Mouse (Mus musculus) neural tube, embryonic 12.5 days (tissue): ENCODE measurements around the gene Csf2. TPM values are rescaled to one million over a fixed set of nuclear protein-coding genes. Genes with fewer than 3 reads are reported as not detected.
"Not testable (repeated sequence)": the region's sequence is repeated elsewhere in the genome, so short reads cannot be mapped to it uniquely, and the experiment has no call there.

Experiments
- ATAC-seq: fragments of 200-750 bp; cut with Nextera tagmentation; 2 replicates; pipeline ENCODE4 v1.8.0; 2017; ENCODE audit warnings: low read depth, mild to moderate bottlenecking, moderate TSS enrichment, moderate library complexity; ENCODE audit not compliant: low FRiP score
- H3K27ac ChIP-seq: fragments of 300-500 bp; sonication (generic); 2 replicates; pipeline ENCODE4 v1.5.1; 2016
- H3K27me3 ChIP-seq: fragments of 300-500 bp; sonication (generic); replicated peaks from 2 replicates; pipeline ENCODE4 v1.6.1; 2016; ENCODE audit warnings: mild to moderate bottlenecking
- H3K36me3 ChIP-seq: fragments of 300-500 bp; sonication (generic); 2 replicates; pipeline ENCODE4 v1.6.1; 2016; ENCODE audit warnings: mild to moderate bottlenecking
- H3K4me1 ChIP-seq: fragments of 300-500 bp; sonication (generic); 2 replicates; pipeline ENCODE4 v1.6.1; 2016
- H3K4me2 ChIP-seq: fragments of 300-500 bp; sonication (generic); replicated peaks from 2 replicates; pipeline ENCODE4 v1.6.1; 2016; ENCODE audit warnings: mild to moderate bottlenecking
- H3K4me3 ChIP-seq: fragments of 300-500 bp; sonication (generic); 2 replicates; pipeline ENCODE4 v1.5.1; 2016
- H3K9ac ChIP-seq: fragments of 300-500 bp; sonication (generic); 2 replicates; pipeline ENCODE4 v1.6.1; 2016; ENCODE audit warnings: mild to moderate bottlenecking
- H3K9me3 ChIP-seq: fragments of 300-500 bp; sonication (generic); 2 replicates; pipeline ENCODE4 v1.6.1; 2016; ENCODE audit warnings: mild to moderate bottlenecking
- WGBS: fragments of 180-500 bp; shearing (Covaris S2); methylation state at CpG from one replicate; pipeline ENCODE4 v1.1.7; 2016; 5-methylcytosine and 5-hydroxymethylcytosine counted together
- polyA plus RNA-seq: library from polyadenylated mRNA; unstranded; fragments of >200 nt; fragmentation: Nextera tagmentation; extraction: Ambion mirVana; gene quantifications from 2 replicates; pipeline ENCODE4 v1.2.1, GENCODE M21; 2016

The Csf2 gene
- polyA plus RNA-seq, result not detected in 2 replicates

- H3K9ac ChIP-seq, result no peak within 1 kb of the TSS
- ATAC-seq, result no peak
- H3K9me3 ChIP-seq, result no peaks in the 10 kb centered on the region
- no peak within 1 kb of the TSS for H3K4me3 ChIP-seq
- H3K36me3 ChIP-seq, result no peaks in the 10 kb centered on the region
- H3K4me2 ChIP-seq, result no peak within 1 kb of the TSS
- no peaks in the 10 kb centered on the region for H3K4me1 ChIP-seq
- H3K27me3 ChIP-seq, result no peaks in the 10 kb centered on the region
- no peak within 1 kb of the TSS for H3K27ac ChIP-seq
- 75% methylated on average over 11 of the region's 11 CpGs for WGBS
Measured at GRCm38 (mm10) chr11:54248940-54249717, at the start of gene Csf2. Gene Csf2, minus strand, starts transcription at chr11:54249667.

- Histone ChIP-seq H3K4me3 (no peak overlapping the region), H3K9me3 (no peaks in the 10 kb centered on the region), H3K27ac (no peak overlapping the region), H3K9ac (no peak overlapping the region), H3K4me1 (peaks cover 8% of the 10 kb centered on the region; the same call in 1 of the 2 replicates), H3K27me3 (no peaks in the 10 kb centered on the region), H3K4me2 (no peak overlapping the region), H3K36me3 (no peaks in the 10 kb centered on the region)
- ATAC-seq, result no peak
Measured at GRCm38 (mm10) chr11:54298777-54299176, 49.3 kb upstream of the Csf2 start.

GRCm38 (mm10) chr11:54297471-54297870 is 48.0 kb upstream of the Csf2 start:
- not testable (repeated sequence) for H3K9ac ChIP-seq, H3K36me3 ChIP-seq, H3K4me3 ChIP-seq, ATAC-seq, H3K27ac ChIP-seq, H3K4me2 ChIP-seq, H3K9me3 ChIP-seq, H3K4me1 ChIP-seq, H3K27me3 ChIP-seq
- 76% methylated on average over 2 of the region's 2 CpGs for WGBS

GRCm38 (mm10) chr11:54296734-54297133 is 47.3 kb upstream of the Csf2 start:
- Histone ChIP-seq H3K9me3 (no peaks in the 10 kb centered on the region), H3K4me1 (no peaks in the 10 kb centered on the region), H3K27ac (no peak overlapping the region), H3K4me3 (no peak overlapping the region), H3K36me3 (no peaks in the 10 kb centered on the region), H3K27me3 (no peaks in the 10 kb centered on the region), H3K4me2 (no peak overlapping the region), H3K9ac (no peak overlapping the region)
- no peak for ATAC-seq
- 92% methylated on average over 1 of the region's 1 CpGs for WGBS

GRCm38 (mm10) chr11:54295971-54296370 is 46.5 kb upstream of the Csf2 start:
- H3K27ac ChIP-seq, result no peak overlapping the region
- no peaks in the 10 kb centered on the region for H3K27me3 ChIP-seq
- 86% methylated on average over 4 of the region's 4 CpGs for WGBS
- H3K4me1 ChIP-seq, result no peaks in the 10 kb centered on the region
- no peak overlapping the region for H3K9ac ChIP-seq
- no peaks in the 10 kb centered on the region for H3K36me3 ChIP-seq
- no peak overlapping the region for H3K4me3 ChIP-seq
- no peaks in the 10 kb centered on the region for H3K9me3 ChIP-seq
- H3K4me2 ChIP-seq, result no peak overlapping the region
- no peak for ATAC-seq

- Histone ChIP-seq H3K27ac (no peak overlapping the region), H3K27me3 (no peaks in the 10 kb centered on the region), H3K9ac (no peak overlapping the region), H3K4me2 (no peak overlapping the region), H3K36me3 (no peaks in the 10 kb centered on the region), H3K4me1 (no peaks in the 10 kb centered on the region), H3K4me3 (no peak overlapping the region), H3K9me3 (no peaks in the 10 kb centered on the region)
- ATAC-seq, result no peak
- 71% methylated on average over 12 of the region's 12 CpGs for WGBS
Measured at GRCm38 (mm10) chr11:54293980-54294807, 44.7 kb upstream of the Csf2 start.

- Histone ChIP-seq H3K9me3 (no peaks in the 10 kb centered on the region), H3K4me3 (no peak overlapping the region), H3K27me3 (no peaks in the 10 kb centered on the region), H3K27ac (no peak overlapping the region), H3K9ac (no peak overlapping the region), H3K4me2 (no peak overlapping the region), H3K4me1 (no peaks in the 10 kb centered on the region), H3K36me3 (no peaks in the 10 kb centered on the region)
- ATAC-seq, result no peak
- 90% methylated on average over 2 of the region's 2 CpGs for WGBS
Measured at GRCm38 (mm10) chr11:54292163-54292562, 42.7 kb upstream of the Csf2 start.

- WGBS, result 86% methylated on average over 8 of the region's 8 CpGs
- no peaks in the 10 kb centered on the region for H3K4me1 ChIP-seq
- H3K9ac ChIP-seq, result no peak overlapping the region
Measured at GRCm38 (mm10) chr11:54287821-54288453, 38.5 kb upstream of the Csf2 start.

GRCm38 (mm10) chr11:54271437-54271949 is 22.0 kb upstream of the Csf2 start:
- 78% methylated on average over 5 of the region's 5 CpGs for WGBS
- H3K36me3 ChIP-seq, result no peaks in the 10 kb centered on the region
- no peaks in the 10 kb centered on the region for H3K27me3 ChIP-seq
- H3K9me3 ChIP-seq, result no peaks in the 10 kb centered on the region
- ATAC-seq, result no peak
- no peak overlapping the region for H3K4me2 ChIP-seq
- no peak overlapping the region for H3K27ac ChIP-seq
- no peak overlapping the region for H3K4me3 ChIP-seq
- H3K4me1 ChIP-seq, result no peaks in the 10 kb centered on the region
- no peak overlapping the region for H3K9ac ChIP-seq

More at GRCm38 (mm10) chr11:54287821-54288453, 38.5 kb upstream of the Csf2 start:
- H3K27me3 ChIP-seq, result no peaks in the 10 kb centered on the region
- no peaks in the 10 kb centered on the region for H3K9me3 ChIP-seq
- H3K4me3 ChIP-seq, result no peak overlapping the region
- no peak for ATAC-seq
- H3K36me3 ChIP-seq, result no peaks in the 10 kb centered on the region
- no peak overlapping the region for H3K4me2 ChIP-seq
- no peak overlapping the region for H3K27ac ChIP-seq

- H3K9me3 ChIP-seq, result no peaks in the 10 kb centered on the region
- ATAC-seq, result no peak
- no peak overlapping the region for H3K4me3 ChIP-seq
- no peak overlapping the region for H3K4me2 ChIP-seq
- H3K4me1 ChIP-seq, result no peaks in the 10 kb centered on the region
- no peak overlapping the region for H3K9ac ChIP-seq
- H3K36me3 ChIP-seq, result no peaks in the 10 kb centered on the region
- H3K27me3 ChIP-seq, result no peaks in the 10 kb centered on the region
- no peak overlapping the region for H3K27ac ChIP-seq
- WGBS, result 86% methylated on average over 3 of the region's 3 CpGs
Measured at GRCm38 (mm10) chr11:54269191-54269896, 19.9 kb upstream of the Csf2 start.

GRCm38 (mm10) chr11:54267177-54267576 is 17.7 kb upstream of the Csf2 start, which contains the start of gene Il3:
Gene Il3, minus strand, starts transcription at chr11:54267277.
- no peak within 1 kb of the TSS for H3K4me3 ChIP-seq
- WGBS, result 82% methylated on average over 6 of the region's 6 CpGs
- no peak within 1 kb of the TSS for H3K27ac ChIP-seq
- no peaks in the 10 kb centered on the region for H3K27me3 ChIP-seq
- no peak for ATAC-seq
- no peaks in the 10 kb centered on the region for H3K36me3 ChIP-seq
- no peaks in the 10 kb centered on the region for H3K9me3 ChIP-seq
- no peaks in the 10 kb centered on the region for H3K4me1 ChIP-seq
- no peak within 1 kb of the TSS for H3K9ac ChIP-seq
- no peak within 1 kb of the TSS for H3K4me2 ChIP-seq
